In the genomic region with DNA sequence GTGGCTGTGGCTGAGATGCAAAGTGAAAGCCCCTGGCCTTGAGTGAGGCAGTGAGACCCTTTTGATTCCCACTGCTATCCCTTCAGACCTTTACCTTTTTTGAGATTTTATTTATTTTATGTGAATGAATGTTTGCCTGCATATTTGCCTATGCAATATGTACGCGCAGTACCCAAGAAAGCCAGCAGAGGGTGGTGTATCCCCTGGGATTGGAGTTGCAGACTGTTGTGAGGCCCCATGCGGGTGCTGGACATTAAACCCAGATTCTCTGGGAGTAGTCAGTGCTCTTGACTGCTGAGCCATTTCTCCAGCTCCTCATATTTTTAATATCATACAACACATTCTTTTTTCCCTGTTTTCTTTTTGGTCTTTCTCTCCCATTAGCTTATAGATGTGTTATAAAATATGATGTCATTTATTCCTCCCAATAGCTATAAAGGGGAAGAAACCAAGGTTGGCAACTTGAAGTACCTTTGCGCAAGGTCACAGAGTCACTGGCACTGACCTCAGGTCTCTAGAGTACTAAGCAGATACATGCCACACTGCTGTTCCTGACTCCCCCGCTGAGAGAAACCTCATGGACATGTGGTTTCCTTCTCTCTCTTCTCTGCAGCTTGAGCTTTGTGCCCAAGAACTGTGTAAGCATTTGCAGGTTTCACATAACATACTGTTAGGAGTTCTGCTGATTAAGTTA, we compare ENCODE assay signal across 10 mouse cellular contexts. TPM values are rescaled to one million over a fixed set of nuclear protein-coding genes. Genes with fewer than 3 reads are reported as not detected.
A peak's percentile ranks its signal among the peaks of the same experiment; 100 is the strongest.
DNase-seq lines count a peak whose midpoint lies in the region; ATAC-seq and TF ChIP-seq lines count a peak whose summit lies in the region.
"Had no signal": no experiment of that assay in that cellular context is flagged by ENCODE, and none has a peak within 500 bp of the region (broad histone marks: within the 10 kb centered on the region; RNA-seq: fewer than 3 reads in every experiment).

No protein-coding gene starts in this region.

- H3K9ac ChIP-seq in forebrain, embryonic 15.5 days (replicated peaks) = no peak overlapping the region
- no peak overlapping the region for H3K9ac ChIP-seq in midbrain, embryonic 13.5 days (replicated peaks)
- H3K9ac ChIP-seq: hindbrain, embryonic 15.5 days; neural tube, embryonic 13.5 days had no signal

- no peaks in the 10 kb centered on the region for H3K27me3 ChIP-seq in forebrain, embryonic 10.5 days (ENCODE audit: poor library complexity, severe bottlenecking)
- no peaks in the 10 kb centered on the region for H3K27me3 ChIP-seq in forebrain, embryonic 15.5 days
- H3K27me3 ChIP-seq in midbrain, embryonic 10.5 days (ENCODE audit: low read depth, poor library complexity, severe bottlenecking) = no peaks in the 10 kb centered on the region
- no peaks in the 10 kb centered on the region for H3K27me3 ChIP-seq in midbrain, embryonic 13.5 days
- H3K27me3 ChIP-seq: hindbrain, embryonic 15.5 days; neural tube, embryonic 13.5 days had no signal

- H3K4me1 ChIP-seq in forebrain, embryonic 10.5 days = peaks cover 6% of the 10 kb centered on the region; the same call in 1 of the 2 replicates
- H3K4me1 ChIP-seq in forebrain, embryonic 15.5 days = no peaks in the 10 kb centered on the region
- no peaks in the 10 kb centered on the region for H3K4me1 ChIP-seq in midbrain, embryonic 10.5 days
- no peaks in the 10 kb centered on the region for H3K4me1 ChIP-seq in midbrain, embryonic 13.5 days (replicated peaks)
- H3K4me1 ChIP-seq: hindbrain, embryonic 15.5 days; neural tube, embryonic 13.5 days had no signal

- intact Hi-C loops in gastrocnemius, adult 2 months (cut with DNase I) = loop anchor here (1.0 to 5.0 kb wide), 2 partner anchors 81 to 131 kb away; partner anchors contain the start of genes Dbil5 and Gemin4

- peak; percentile 30 for DNase-seq in forebrain, embryonic 10.5 days (ENCODE audit: extremely low spot score, low spot score)
- peak; percentile 41 for DNase-seq in midbrain, embryonic 10.5 days (ENCODE audit: low spot score)
- peak; percentile 70 for DNase-seq in adrenal gland, postnatal 10 days
- DNase-seq in gastrocnemius, adult 2 months = peak; percentile 59
- DNase-seq in lung, postnatal 4 days = peak; percentile 39 to 69
- peak; percentile 71 for DNase-seq in thymus, postnatal 0 days (ENCODE audit: low spot score)

- peaks cover 26% of the 10 kb centered on the region for H3K36me3 ChIP-seq in forebrain, embryonic 10.5 days (replicated peaks)
- H3K36me3 ChIP-seq in forebrain, embryonic 15.5 days = peaks cover 30% of the 10 kb centered on the region
- H3K36me3 ChIP-seq in midbrain, embryonic 10.5 days = peaks cover 39% of the 10 kb centered on the region
- H3K36me3 ChIP-seq in midbrain, embryonic 13.5 days = peaks cover 56% of the 10 kb centered on the region

- H3K4me2 ChIP-seq in forebrain, embryonic 15.5 days (replicated peaks) = no peak overlapping the region
- no peak overlapping the region for H3K4me2 ChIP-seq in midbrain, embryonic 13.5 days (replicated peaks)
- H3K4me2 ChIP-seq: hindbrain, embryonic 15.5 days; neural tube, embryonic 13.5 days had no signal

- TF ChIP-seq CTCF in gastrocnemius, adult 2 months (IDR thresholded peaks at IDR 0.05) = peak; percentile 90

- no peaks in the 10 kb centered on the region for H3K9me3 ChIP-seq in forebrain, embryonic 10.5 days
- no peaks in the 10 kb centered on the region for H3K9me3 ChIP-seq in forebrain, embryonic 15.5 days
- no peaks in the 10 kb centered on the region for H3K9me3 ChIP-seq in midbrain, embryonic 10.5 days (replicated peaks)
- no peaks in the 10 kb centered on the region for H3K9me3 ChIP-seq in midbrain, embryonic 13.5 days
- H3K9me3 ChIP-seq: hindbrain, embryonic 15.5 days; neural tube, embryonic 13.5 days had no signal

- ATAC-seq in forebrain, embryonic 15.5 days (replicated peaks) = no peak
- ATAC-seq in midbrain, embryonic 13.5 days = no peak

- 63% methylated on average over 5 of the region's 5 CpGs for WGBS in forebrain, embryonic 10.5 days
- 67% methylated on average over 5 of the region's 5 CpGs for WGBS in forebrain, embryonic 15.5 days
- WGBS in midbrain, embryonic 10.5 days = 70% methylated on average over 5 of the region's 5 CpGs
- WGBS in midbrain, embryonic 13.5 days = 68% methylated on average over 5 of the region's 5 CpGs

- H3K4me3 ChIP-seq in forebrain, embryonic 10.5 days = no peak overlapping the region
- H3K4me3 ChIP-seq in forebrain, embryonic 15.5 days = no peak overlapping the region
- H3K4me3 ChIP-seq in midbrain, embryonic 10.5 days = no peak overlapping the region
- no peak overlapping the region for H3K4me3 ChIP-seq in midbrain, embryonic 13.5 days (replicated peaks)
- no peak overlapping the region for H3K4me3 ChIP-seq in gastrocnemius, adult 2 months
- H3K4me3 ChIP-seq: hindbrain, embryonic 15.5 days; neural tube, embryonic 13.5 days had no signal

- no peak overlapping the region for H3K27ac ChIP-seq in forebrain, embryonic 10.5 days
- no peak overlapping the region for H3K27ac ChIP-seq in forebrain, embryonic 15.5 days (replicated peaks)
- H3K27ac ChIP-seq in midbrain, embryonic 10.5 days (replicated peaks) = no peak overlapping the region
- H3K27ac ChIP-seq in midbrain, embryonic 13.5 days = no peak overlapping the region
- H3K27ac ChIP-seq in gastrocnemius, adult 2 months = no peak overlapping the region
- H3K27ac ChIP-seq: hindbrain, embryonic 15.5 days; neural tube, embryonic 13.5 days had no signal

RNA-seq across cellular contexts. Expression of gene Rflnb, which starts 58.5 kb away (rescaled TPM):
- polyA plus RNA-seq in forebrain, embryonic 10.5 days (2016; fragmentation: Nextera tagmentation; extraction: Ambion mirVana) = 15.4 and 16.8 TPM in 2 replicates
- polyA plus RNA-seq in forebrain, embryonic 15.5 days (2015; fragmentation: Nextera tagmentation; extraction: Ambion mirVana) = 5.9 and 6.1 TPM in 2 replicates
- 14.9 and 16.5 TPM in 2 replicates for polyA plus RNA-seq in midbrain, embryonic 10.5 days (2016; fragmentation: Nextera tagmentation; extraction: Ambion mirVana)
- 6.2 and 7.2 TPM in 2 replicates for polyA plus RNA-seq in midbrain, embryonic 13.5 days (2015; fragmentation: Nextera tagmentation; extraction: Ambion mirVana)
- total RNA-seq in adrenal gland, postnatal 10 days (2021) = 10 to 100 TPM; 61.0 to 75.2 TPM
- total RNA-seq in gastrocnemius, adult 2 months (2021) = 10 to 100 TPM; 13.2 to 21.8 TPM
- polyA plus RNA-seq in thymus, postnatal 0 days (2015; fragmentation: Nextera tagmentation; extraction: Ambion mirVana) = 10.6 and 13.2 TPM in 2 replicates
